Mouse (Mus musculus) neural tube, embryonic 13.5 days (tissue): ENCODE results near the gene Ube2q2. TPM values are rescaled to one million over a fixed set of nuclear protein-coding genes. Genes with fewer than 3 reads are reported as not detected.
A peak's percentile ranks its signal among the peaks of the same experiment; 100 is the strongest.
"Not testable (repeated sequence)": the region's sequence is repeated elsewhere in the genome, so short reads cannot be mapped to it uniquely, and the experiment has no call there.

Experiments
- ATAC-seq: fragments of 200-750 bp; cut with Nextera tagmentation; 2 replicates; pipeline ENCODE4 v1.8.0; 2017; ENCODE audit warnings: low read depth, mild to moderate bottlenecking, moderate TSS enrichment, moderate library complexity
- H3K27ac ChIP-seq: fragments of 300-500 bp; sonication (generic); replicated peaks from 2 replicates; pipeline ENCODE4 v1.5.1; 2015; ENCODE audit warnings: moderate library complexity, mild to moderate bottlenecking, inconsistent platforms
- H3K27me3 ChIP-seq: fragments of 300-500 bp; sonication (generic); 2 replicates; pipeline ENCODE4 v1.6.1; 2015; ENCODE audit warnings: mild to moderate bottlenecking, inconsistent platforms
- H3K36me3 ChIP-seq: fragments of 300-500 bp; sonication (generic); 2 replicates; pipeline ENCODE4 v1.6.1; 2015; ENCODE audit warnings: mild to moderate bottlenecking, inconsistent platforms
- H3K4me1 ChIP-seq: fragments of 300-500 bp; sonication (generic); replicated peaks from 2 replicates; pipeline ENCODE4 v1.6.1; 2015; ENCODE audit warnings: inconsistent platforms
- H3K4me2 ChIP-seq: fragments of 300-500 bp; sonication (generic); 2 replicates; pipeline ENCODE4 v1.6.1; 2015; ENCODE audit warnings: inconsistent platforms, mild to moderate bottlenecking, moderate library complexity
- H3K4me3 ChIP-seq: fragments of 300-500 bp; sonication (generic); 2 replicates; pipeline ENCODE4 v1.5.1; 2015; ENCODE audit warnings: mild to moderate bottlenecking, inconsistent platforms
- H3K9ac ChIP-seq: fragments of 300-500 bp; sonication (generic); 2 replicates; pipeline ENCODE4 v1.6.1; 2015; ENCODE audit warnings: moderate library complexity, mild to moderate bottlenecking, inconsistent platforms
- H3K9me3 ChIP-seq: fragments of 300-500 bp; sonication (generic); 2 replicates; pipeline ENCODE4 v1.6.1; 2016; ENCODE audit warnings: inconsistent platforms
- WGBS: fragments of 180-500 bp; shearing (Covaris S2); methylation state at CpG from one replicate; pipeline ENCODE4 v1.1.7; 2015; 5-methylcytosine and 5-hydroxymethylcytosine counted together
- polyA plus RNA-seq: library from polyadenylated mRNA; unstranded; fragments of >200 nt; fragmentation: Nextera tagmentation; extraction: Ambion mirVana; gene quantifications from 2 replicates; pipeline ENCODE4 v1.2.1, GENCODE M21; 2015

Gene Ube2q2
- polyA plus RNA-seq, 1 experiment from 2014 or later: 48.0 TPM

GRCm38 (mm10) chr9:55229010-55229409, 80.4 kb downstream of the Ube2q2 start:
- H3K27ac ChIP-seq: no peak overlapping the region
- H3K9ac ChIP-seq: no peak overlapping the region
- H3K4me1 ChIP-seq: no peaks in the 10 kb centered on the region
- H3K27me3 ChIP-seq: no peaks in the 10 kb centered on the region
- WGBS: 76% methylated on average over 10 of the region's 10 CpGs
- no peak overlapping the region for H3K4me3 ChIP-seq
- H3K4me2 ChIP-seq: no peak overlapping the region
- peaks cover 20% of the 10 kb centered on the region for H3K36me3 ChIP-seq
- H3K9me3 ChIP-seq: no peaks in the 10 kb centered on the region
- ATAC-seq: no peak

GRCm38 (mm10) chr9:55231544-55231943, 82.9 kb downstream of the Ube2q2 start:
- H3K36me3 ChIP-seq: no peaks in the 10 kb centered on the region
- H3K27ac ChIP-seq: no peak overlapping the region
- WGBS: 68% methylated on average over 6 of the region's 6 CpGs

DNA sequence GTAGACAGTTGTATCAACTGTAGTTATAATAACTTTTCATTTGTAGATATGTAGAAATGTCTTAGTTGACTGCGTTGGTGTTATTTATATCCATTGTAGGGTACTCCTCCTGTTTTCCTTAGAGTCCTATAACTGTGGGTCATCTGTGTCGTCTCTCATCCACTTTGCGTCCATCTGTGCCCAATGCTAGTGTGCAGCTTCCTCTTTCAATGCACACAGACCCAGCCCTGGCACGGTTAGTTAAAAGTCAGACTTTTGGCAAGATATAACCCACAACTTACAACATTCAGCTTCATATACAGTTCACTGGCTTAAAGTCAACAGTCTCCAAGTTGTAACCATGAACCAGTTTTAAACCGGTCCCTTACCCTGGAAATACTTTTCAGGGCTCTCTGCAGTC, 83.5 kb downstream of the Ube2q2 start:
- 94% methylated on average over 5 of the region's 5 CpGs for WGBS
- Histone ChIP-seq H3K27ac (no peak overlapping the region), H3K4me1 (no peaks in the 10 kb centered on the region), H3K9me3 (no peaks in the 10 kb centered on the region), H3K4me2 (no peak overlapping the region), H3K4me3 (no peak overlapping the region), H3K27me3 (no peaks in the 10 kb centered on the region), H3K9ac (no peak overlapping the region), H3K36me3 (no peaks in the 10 kb centered on the region)
- ATAC-seq: no peak

More at GRCm38 (mm10) chr9:55231544-55231943, 82.9 kb downstream of the Ube2q2 start:
- Histone ChIP-seq H3K4me3 (no peak overlapping the region), H3K9ac (no peak overlapping the region), H3K4me1 (no peaks in the 10 kb centered on the region), H3K4me2 (no peak overlapping the region), H3K9me3 (no peaks in the 10 kb centered on the region), H3K27me3 (no peaks in the 10 kb centered on the region)
- ATAC-seq: no peak

DNA sequence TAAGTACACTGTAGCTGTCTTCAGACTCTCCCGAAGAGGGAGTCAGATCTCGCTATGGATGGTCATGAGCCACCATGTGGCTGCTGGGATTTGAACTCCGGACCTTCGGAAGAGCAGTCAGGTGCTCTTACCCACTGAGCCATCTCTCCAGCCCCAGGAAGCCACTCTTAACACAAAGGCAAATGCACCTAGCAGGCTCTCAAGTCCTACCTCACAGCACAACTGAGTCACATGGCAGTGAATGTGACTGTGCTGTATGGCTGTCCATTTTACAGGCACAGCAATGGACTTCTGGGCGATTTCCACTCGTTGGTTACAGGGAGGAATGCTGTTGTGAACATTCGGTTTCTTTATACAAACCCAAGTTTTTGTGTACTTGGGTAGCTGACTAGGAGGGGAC, 83.9 kb downstream of the Ube2q2 start:
- no peak overlapping the region for H3K4me2 ChIP-seq
- H3K9me3 ChIP-seq: no peaks in the 10 kb centered on the region
- H3K27me3 ChIP-seq: no peaks in the 10 kb centered on the region
- H3K4me3 ChIP-seq: no peak overlapping the region
- H3K4me1 ChIP-seq: no peaks in the 10 kb centered on the region
- no peak overlapping the region for H3K9ac ChIP-seq
- 87% methylated on average over 7 of the region's 7 CpGs for WGBS
- H3K36me3 ChIP-seq: no peaks in the 10 kb centered on the region
- ATAC-seq: no peak
- H3K27ac ChIP-seq: no peak overlapping the region

DNA sequence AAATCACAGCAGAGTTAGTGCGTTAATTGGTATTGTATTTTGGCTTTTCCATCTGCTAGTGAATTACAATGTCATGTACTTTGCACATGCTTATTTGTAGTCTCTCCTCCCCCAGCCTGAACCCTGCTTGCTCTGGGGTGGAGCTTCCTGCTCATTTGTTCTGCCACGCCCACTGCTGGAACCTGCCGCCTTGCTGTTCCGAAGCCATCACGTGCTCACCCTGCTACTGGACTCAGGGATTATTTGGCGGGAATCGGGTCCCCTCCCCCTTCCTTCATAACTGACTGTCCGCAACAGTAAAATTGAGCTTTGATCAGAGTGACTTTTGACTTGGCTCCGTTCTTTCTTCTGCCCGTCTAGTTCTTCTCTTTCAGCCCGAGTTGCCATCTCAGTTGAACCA, 84.4 kb downstream of the Ube2q2 start:
- H3K4me1 ChIP-seq, H3K36me3 ChIP-seq, H3K4me3 ChIP-seq, H3K9me3 ChIP-seq, H3K27ac ChIP-seq, ATAC-seq, H3K27me3 ChIP-seq, H3K4me2 ChIP-seq, H3K9ac ChIP-seq: not testable (repeated sequence)
- 69% methylated on average over 11 of the region's 11 CpGs for WGBS

- H3K36me3 ChIP-seq: no peaks in the 10 kb centered on the region
- H3K27me3 ChIP-seq: no peaks in the 10 kb centered on the region
- no peaks in the 10 kb centered on the region for H3K9me3 ChIP-seq
- ATAC-seq: no peak
- WGBS: 74% methylated on average over 13 of the region's 13 CpGs
- H3K4me2 ChIP-seq: no peak overlapping the region
- no peak overlapping the region for H3K9ac ChIP-seq
- no peak overlapping the region for H3K4me3 ChIP-seq
- no peaks in the 10 kb centered on the region for H3K4me1 ChIP-seq
- no peak overlapping the region for H3K27ac ChIP-seq
Measured at GRCm38 (mm10) chr9:55236235-55237165, 87.8 kb downstream of the Ube2q2 start.

GRCm38 (mm10) chr9:55240852-55241251, 92.2 kb downstream of the Ube2q2 start:
- 89% methylated on average over 5 of the region's 5 CpGs for WGBS
- Histone ChIP-seq H3K9me3 (no peaks in the 10 kb centered on the region), H3K27ac (no peak overlapping the region), H3K9ac (no peak overlapping the region), H3K36me3 (no peaks in the 10 kb centered on the region), H3K27me3 (0 out of 2 replicates have a peak, but pooled peaks cover 2% of the 10 kb centered on the region), H3K4me3 (no peak overlapping the region), H3K4me1 (no peaks in the 10 kb centered on the region), H3K4me2 (no peak overlapping the region)
- ATAC-seq: no peak

- Histone ChIP-seq H3K36me3 (no peaks in the 10 kb centered on the region), H3K4me1 (no peaks in the 10 kb centered on the region), H3K27me3 (0 out of 2 replicates have a peak, but pooled peaks cover 2% of the 10 kb centered on the region), H3K9me3 (no peaks in the 10 kb centered on the region), H3K9ac (no peak overlapping the region), H3K4me2 (peak overlapping the region; percentile 47), H3K27ac (no peak overlapping the region), H3K4me3 (peak overlapping the region; percentile 17)
- ATAC-seq: no peak
- 43% methylated on average over 24 of the region's 24 CpGs for WGBS
Measured at GRCm38 (mm10) chr9:55241863-55242685, 93.4 kb downstream of the Ube2q2 start.

DNA sequence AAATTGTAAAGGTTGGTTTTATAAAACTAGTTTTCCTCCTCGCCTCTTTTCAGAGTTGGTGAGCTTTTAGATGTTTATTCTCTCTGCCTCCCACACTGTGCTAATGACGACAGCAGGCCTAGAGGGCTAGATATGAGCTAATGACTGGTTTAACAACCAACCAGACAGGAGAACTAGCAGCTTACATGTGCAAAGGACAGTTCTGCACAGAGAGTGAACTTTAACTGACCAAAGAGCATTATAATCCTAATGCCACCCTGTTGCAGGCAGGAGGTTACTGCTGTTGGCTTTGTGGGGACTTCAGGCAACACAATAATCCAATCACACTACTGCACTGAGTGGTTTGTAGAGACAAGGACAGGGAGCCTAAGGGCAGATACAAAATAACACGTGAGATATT, 94.6 kb downstream of the Ube2q2 start:
- 79% methylated on average over 3 of the region's 3 CpGs for WGBS
- H3K36me3 ChIP-seq: no peaks in the 10 kb centered on the region
- no peak for ATAC-seq
- H3K4me3 ChIP-seq: no peak overlapping the region
- no peak overlapping the region for H3K4me2 ChIP-seq
- H3K9ac ChIP-seq: no peak overlapping the region
- H3K4me1 ChIP-seq: no peaks in the 10 kb centered on the region
- no peak overlapping the region for H3K27ac ChIP-seq
- 0 out of 2 replicates have a peak, but pooled peaks cover 2% of the 10 kb centered on the region for H3K27me3 ChIP-seq
- H3K9me3 ChIP-seq: no peaks in the 10 kb centered on the region

GRCm38 (mm10) chr9:55244079-55244478, 95.4 kb downstream of the Ube2q2 start:
- no peak overlapping the region for H3K4me3 ChIP-seq
- no peaks in the 10 kb centered on the region for H3K36me3 ChIP-seq
- H3K27ac ChIP-seq: no peak overlapping the region
- no peaks in the 10 kb centered on the region for H3K9me3 ChIP-seq
- no peak overlapping the region for H3K9ac ChIP-seq
- H3K27me3 ChIP-seq: 0 out of 2 replicates have a peak, but pooled peaks cover 2% of the 10 kb centered on the region
- H3K4me2 ChIP-seq: no peak overlapping the region
- no peak for ATAC-seq
- no peaks in the 10 kb centered on the region for H3K4me1 ChIP-seq
- 74% methylated on average over 3 of the region's 3 CpGs for WGBS

DNA sequence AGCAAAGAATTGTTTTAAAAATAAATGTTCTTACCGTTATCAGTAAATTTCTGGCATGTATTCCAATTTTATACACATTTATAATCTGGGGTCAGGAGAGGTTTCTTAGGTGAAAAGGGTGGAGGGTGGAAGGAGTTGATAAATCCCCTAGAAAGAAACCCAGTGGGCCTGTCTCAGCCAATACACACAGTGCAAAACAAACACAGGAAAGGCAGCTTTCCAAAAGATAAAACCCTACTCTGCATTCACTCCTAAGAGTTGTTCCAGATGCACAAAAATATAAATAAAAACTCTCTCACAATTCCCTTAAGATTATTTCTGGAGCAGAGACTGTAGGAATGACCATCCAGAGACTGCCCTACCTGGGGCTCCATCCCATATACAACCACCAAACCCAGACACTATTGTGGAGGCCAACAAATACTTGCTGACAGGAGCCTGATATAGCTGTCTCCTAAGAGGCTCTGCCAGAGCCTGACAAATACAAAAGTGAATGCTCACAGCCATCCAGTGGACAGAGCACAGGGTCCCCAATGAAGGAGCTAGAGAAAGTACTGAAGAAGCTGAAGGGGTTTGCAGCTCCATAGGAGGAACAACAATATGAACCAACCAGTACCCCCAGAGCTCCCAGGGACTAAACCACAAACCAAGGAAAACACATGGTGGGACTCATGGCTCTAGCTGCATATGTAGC, 96.5 kb downstream of the Ube2q2 start:
- H3K36me3 ChIP-seq, H3K9ac ChIP-seq, H3K27me3 ChIP-seq, H3K4me2 ChIP-seq, H3K4me3 ChIP-seq, ATAC-seq, H3K4me1 ChIP-seq, H3K9me3 ChIP-seq, H3K27ac ChIP-seq: not testable (repeated sequence)
- 93% methylated on average over 1 of the region's 1 CpGs for WGBS

GRCm38 (mm10) chr9:55246440-55246839, 97.8 kb downstream of the Ube2q2 start:
- Histone ChIP-seq H3K4me3 (no peak overlapping the region), H3K36me3 (no peaks in the 10 kb centered on the region), H3K4me2 (no peak overlapping the region), H3K27me3 (0 out of 2 replicates have a peak, but pooled peaks cover 2% of the 10 kb centered on the region), H3K9ac (no peak overlapping the region), H3K27ac (no peak overlapping the region), H3K4me1 (no peaks in the 10 kb centered on the region), H3K9me3 (no peaks in the 10 kb centered on the region)
- WGBS: 75% methylated on average over 8 of the region's 8 CpGs
- no peak for ATAC-seq
